Mouse (Mus musculus) neural tube, embryonic 13.5 days (tissue): ENCODE measurements around the gene Iqschfp. TPM values are rescaled to one million over a fixed set of nuclear protein-coding genes. Genes with fewer than 3 reads are reported as not detected.

Source experiments
- ATAC-seq: fragments of 200-750 bp; cut with Nextera tagmentation; 2 replicates; pipeline ENCODE4 v1.8.0; 2017; ENCODE audit warnings: low read depth, mild to moderate bottlenecking, moderate TSS enrichment, moderate library complexity
- H3K27ac ChIP-seq: fragments of 300-500 bp; sonication (generic); replicated peaks from 2 replicates; pipeline ENCODE4 v1.5.1; 2015; ENCODE audit warnings: moderate library complexity, mild to moderate bottlenecking, inconsistent platforms
- H3K27me3 ChIP-seq: fragments of 300-500 bp; sonication (generic); 2 replicates; pipeline ENCODE4 v1.6.1; 2015; ENCODE audit warnings: mild to moderate bottlenecking, inconsistent platforms
- H3K36me3 ChIP-seq: fragments of 300-500 bp; sonication (generic); 2 replicates; pipeline ENCODE4 v1.6.1; 2015; ENCODE audit warnings: mild to moderate bottlenecking, inconsistent platforms
- H3K4me1 ChIP-seq: fragments of 300-500 bp; sonication (generic); replicated peaks from 2 replicates; pipeline ENCODE4 v1.6.1; 2015; ENCODE audit warnings: inconsistent platforms
- H3K4me2 ChIP-seq: fragments of 300-500 bp; sonication (generic); 2 replicates; pipeline ENCODE4 v1.6.1; 2015; ENCODE audit warnings: inconsistent platforms, mild to moderate bottlenecking, moderate library complexity
- H3K4me3 ChIP-seq: fragments of 300-500 bp; sonication (generic); 2 replicates; pipeline ENCODE4 v1.5.1; 2015; ENCODE audit warnings: mild to moderate bottlenecking, inconsistent platforms
- H3K9ac ChIP-seq: fragments of 300-500 bp; sonication (generic); 2 replicates; pipeline ENCODE4 v1.6.1; 2015; ENCODE audit warnings: moderate library complexity, mild to moderate bottlenecking, inconsistent platforms
- H3K9me3 ChIP-seq: fragments of 300-500 bp; sonication (generic); 2 replicates; pipeline ENCODE4 v1.6.1; 2016; ENCODE audit warnings: inconsistent platforms
- WGBS: fragments of 180-500 bp; shearing (Covaris S2); methylation state at CpG from one replicate; pipeline ENCODE4 v1.1.7; 2015; 5-methylcytosine and 5-hydroxymethylcytosine counted together
- polyA plus RNA-seq: library from polyadenylated mRNA; unstranded; fragments of >200 nt; fragmentation: Nextera tagmentation; extraction: Ambion mirVana; gene quantifications from 2 replicates; pipeline ENCODE4 v1.2.1, GENCODE M21; 2015

Gene Iqschfp
- polyA plus RNA-seq, 1 experiment from 2014 or later, result 4.1 TPM

DNA sequence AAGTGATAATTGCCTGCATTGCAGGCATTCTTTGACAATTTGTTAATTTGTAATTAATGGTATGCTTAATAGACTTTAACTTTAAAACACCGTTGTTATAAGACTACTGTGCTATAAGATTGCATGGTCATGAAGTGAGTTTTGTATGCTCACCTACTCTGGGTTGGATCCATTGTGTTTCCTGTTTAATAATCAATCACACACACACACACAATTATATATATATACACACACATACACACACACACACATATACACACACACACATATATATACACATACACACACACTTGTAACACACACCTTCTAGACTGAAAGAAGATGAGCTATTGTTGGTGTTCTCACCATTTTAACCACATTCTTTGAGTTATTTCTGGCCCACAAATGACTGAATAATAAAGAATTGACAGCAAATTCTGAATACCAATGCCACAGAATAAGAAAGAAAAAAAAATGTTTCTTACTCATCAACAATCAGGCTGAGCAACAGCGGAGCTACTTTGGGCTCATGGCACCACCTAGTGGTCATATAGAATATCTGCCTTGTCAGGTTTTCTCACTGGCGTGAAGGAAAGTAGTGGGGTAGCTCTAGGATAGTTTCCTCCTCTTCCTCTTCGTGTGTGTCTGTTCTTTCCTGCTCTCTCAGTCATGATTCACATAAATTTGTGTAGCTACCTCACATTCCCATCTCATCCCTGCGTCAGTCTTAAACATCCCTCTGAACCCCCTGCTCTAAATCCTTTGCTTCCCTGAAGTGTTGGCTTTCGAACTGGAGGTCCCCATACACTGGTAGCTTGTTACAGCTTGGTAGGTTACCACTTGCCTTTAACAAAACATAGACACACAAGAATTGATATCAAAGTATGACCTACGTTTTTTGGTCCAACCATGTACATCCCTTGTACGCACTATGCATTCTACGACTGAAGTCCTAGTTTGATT lies 153.7 kb downstream of the Iqschfp start:
- peaks cover 6% of the 10 kb centered on the region; the same call in 1 of the 2 replicates for H3K27me3 ChIP-seq
- no peak overlapping the region for H3K4me3 ChIP-seq
- no peak overlapping the region for H3K27ac ChIP-seq
- H3K4me2 ChIP-seq, result no peak overlapping the region
- no peaks in the 10 kb centered on the region for H3K9me3 ChIP-seq
- ATAC-seq, result peak; percentile 71
- no peaks in the 10 kb centered on the region for H3K36me3 ChIP-seq
- H3K9ac ChIP-seq, result no peak overlapping the region
- H3K4me1 ChIP-seq, result peaks cover 15% of the 10 kb centered on the region
- WGBS, result 49% methylated on average over 9 of the region's 9 CpGs

DNA sequence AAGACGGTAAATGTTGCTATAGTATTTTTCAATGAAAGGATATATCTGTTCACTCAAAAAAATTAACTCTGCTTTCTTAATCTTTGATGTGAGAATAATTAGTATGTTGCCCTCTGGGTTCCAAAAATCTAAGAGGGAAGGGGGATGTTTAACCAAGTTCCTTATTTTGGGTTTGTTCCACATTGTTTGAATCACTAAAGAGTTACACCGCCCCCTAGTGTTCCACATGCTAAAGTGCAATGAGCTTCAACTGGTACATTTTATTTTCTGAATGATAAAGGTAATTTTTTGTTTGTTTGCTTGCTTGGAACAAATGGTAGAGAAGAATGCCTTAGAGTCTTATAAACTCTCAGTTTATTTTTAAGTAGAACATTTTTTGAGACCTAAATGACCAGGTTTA lies 161.5 kb downstream of the Iqschfp start:
- H3K27ac ChIP-seq, result no peak overlapping the region
- no peaks in the 10 kb centered on the region for H3K9me3 ChIP-seq
- H3K4me1 ChIP-seq, result no peaks in the 10 kb centered on the region
- no peak overlapping the region for H3K9ac ChIP-seq
- no peak for ATAC-seq
- no peak overlapping the region for H3K4me2 ChIP-seq
- 48% methylated on average over 2 of the region's 2 CpGs for WGBS
- H3K4me3 ChIP-seq, result no peak overlapping the region
- no peaks in the 10 kb centered on the region for H3K27me3 ChIP-seq
- no peaks in the 10 kb centered on the region for H3K36me3 ChIP-seq

DNA sequence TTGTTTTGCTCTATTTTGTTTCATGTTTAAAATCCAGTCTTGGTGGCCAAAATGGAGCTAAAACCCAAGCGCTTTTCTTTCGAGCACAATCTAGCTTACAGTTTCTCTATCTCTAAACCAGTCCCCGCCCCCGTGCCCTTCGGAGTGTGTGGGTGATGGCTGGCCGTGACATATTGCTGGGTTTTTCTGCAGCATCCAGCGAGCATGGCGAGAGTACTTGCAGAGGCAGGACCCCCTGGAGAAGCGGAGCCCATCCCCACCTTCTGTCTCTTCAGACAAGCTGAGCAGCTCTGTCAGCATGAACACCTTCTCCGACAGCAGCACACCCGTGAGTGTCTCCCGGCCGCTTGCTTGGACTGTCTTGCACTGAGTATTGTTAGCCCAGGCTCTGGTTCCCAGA lies 163.0 kb downstream of the Iqschfp start:
- H3K4me2 ChIP-seq, result no peak overlapping the region
- no peak for ATAC-seq
- no peaks in the 10 kb centered on the region for H3K9me3 ChIP-seq
- no peaks in the 10 kb centered on the region for H3K27me3 ChIP-seq
- no peaks in the 10 kb centered on the region for H3K4me1 ChIP-seq
- H3K9ac ChIP-seq, result no peak overlapping the region
- no peak overlapping the region for H3K27ac ChIP-seq
- WGBS, result 69% methylated on average over 13 of the region's 13 CpGs
- H3K4me3 ChIP-seq, result no peak overlapping the region
- H3K36me3 ChIP-seq, result no peaks in the 10 kb centered on the region

DNA sequence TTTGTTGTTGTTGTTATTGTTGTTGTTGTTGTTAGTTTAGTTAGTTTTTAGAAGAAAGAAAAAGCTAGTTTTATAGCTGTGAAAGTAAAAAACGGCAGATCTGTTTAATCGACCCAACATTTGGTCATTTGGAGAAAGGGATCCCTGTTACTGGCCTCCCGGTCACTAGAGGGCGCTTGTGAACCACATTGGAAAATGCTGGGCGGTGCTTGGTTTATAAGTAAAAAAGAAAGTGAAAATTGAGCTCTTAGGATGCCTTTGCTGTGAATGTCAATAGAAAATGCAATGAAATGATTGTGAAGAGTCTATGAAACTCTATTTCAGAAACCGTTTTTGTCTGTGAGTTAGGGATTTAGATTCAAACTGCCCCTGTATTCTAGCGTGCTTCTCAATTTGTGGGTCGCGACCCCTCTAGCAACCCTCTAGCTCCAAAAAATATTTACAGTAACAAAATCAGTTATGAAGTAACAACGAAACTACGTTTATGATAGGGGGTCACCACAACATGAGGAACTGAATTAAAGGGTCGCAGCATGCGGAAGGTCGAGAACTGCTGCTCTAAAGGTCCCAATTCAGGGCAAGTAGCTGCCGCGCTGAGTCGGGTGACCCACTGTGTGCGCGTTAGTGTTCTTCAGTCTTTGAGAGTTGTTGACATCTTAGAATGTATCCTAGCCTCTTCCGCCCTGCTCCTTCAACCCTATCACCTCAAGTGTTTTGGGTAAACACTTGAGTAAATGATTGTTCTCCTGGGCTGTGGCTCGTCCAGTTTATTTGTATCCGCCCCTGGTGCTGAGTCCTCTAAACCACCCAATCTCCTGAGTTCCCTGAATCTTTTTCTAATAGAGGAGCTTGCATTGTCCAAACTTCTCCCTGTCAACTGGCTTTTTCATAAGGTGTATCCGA lies 164.6 kb downstream of the Iqschfp start:
- Histone ChIP-seq H3K36me3 (no peaks in the 10 kb centered on the region), H3K27ac (no peak overlapping the region), H3K27me3 (0 out of 2 replicates have a peak, but pooled peaks cover 1% of the 10 kb centered on the region), H3K9me3 (no peaks in the 10 kb centered on the region), H3K4me2 (peak overlapping the region; percentile 21), H3K4me3 (no peak overlapping the region; the same call in 1 of the 2 replicates), H3K4me1 (no peaks in the 10 kb centered on the region), H3K9ac (no peak overlapping the region)
- 54% methylated on average over 23 of the region's 23 CpGs for WGBS
- no peak for ATAC-seq

DNA sequence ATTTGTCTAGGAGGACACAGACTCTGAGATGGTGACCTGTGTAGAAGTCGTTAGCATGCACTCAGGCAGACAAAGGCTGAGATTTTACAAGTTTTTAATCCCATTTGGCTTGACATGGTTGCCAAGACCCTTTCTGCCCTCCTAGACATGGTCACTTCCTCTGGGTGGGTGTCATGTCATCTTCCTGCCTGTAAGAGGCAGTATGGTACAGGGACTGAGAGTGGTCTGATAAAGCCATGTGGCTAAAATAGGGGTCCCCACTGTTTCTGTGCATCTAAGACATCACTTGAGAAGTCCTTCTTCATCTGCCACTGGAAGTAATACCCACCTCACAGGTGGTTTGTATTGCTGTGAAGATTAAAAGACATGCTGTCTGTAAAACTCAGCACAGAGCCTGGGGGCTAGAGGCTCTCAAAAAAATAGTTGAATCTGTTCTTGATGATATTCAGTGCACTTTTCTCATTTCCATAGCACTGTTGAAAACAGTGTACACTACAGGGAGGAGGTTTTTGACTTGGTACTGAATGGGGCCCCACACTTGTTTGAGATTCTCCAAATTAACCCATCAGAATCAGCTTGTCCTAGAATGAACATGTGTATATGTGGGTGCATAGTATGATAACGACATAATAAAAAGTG lies 167.2 kb downstream of the Iqschfp start:
- H3K27ac ChIP-seq, result no peak overlapping the region
- 0 out of 2 replicates have a peak, but pooled peaks cover 2% of the 10 kb centered on the region for H3K27me3 ChIP-seq
- ATAC-seq, result peak; percentile 64; the same call in 1 of the 2 replicates
- no peaks in the 10 kb centered on the region for H3K36me3 ChIP-seq
- H3K4me1 ChIP-seq, result no peaks in the 10 kb centered on the region
- H3K4me3 ChIP-seq, result no peak overlapping the region
- no peak overlapping the region for H3K9ac ChIP-seq
- WGBS, result 54% methylated on average over 2 of the region's 2 CpGs
- H3K4me2 ChIP-seq, result no peak overlapping the region
- no peaks in the 10 kb centered on the region for H3K9me3 ChIP-seq

DNA sequence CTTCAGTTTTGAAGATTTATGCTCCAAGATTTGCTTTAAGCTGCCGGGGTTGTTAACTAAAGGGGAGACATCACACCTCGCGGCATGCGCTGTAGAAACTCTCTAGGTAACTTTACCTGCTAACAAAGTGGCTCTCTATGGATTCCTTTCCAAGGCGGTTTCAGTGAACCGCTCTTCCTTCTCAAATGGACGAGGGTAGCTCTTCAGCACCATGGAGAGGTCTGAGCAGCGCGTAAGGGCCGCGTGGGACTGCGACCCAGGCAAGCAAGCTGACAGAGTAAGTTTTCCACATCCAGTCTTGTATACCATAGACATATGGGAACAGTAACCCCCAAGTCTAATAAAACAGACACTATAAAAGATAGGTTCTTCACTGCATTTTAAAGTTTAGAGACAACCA lies 172.7 kb downstream of the Iqschfp start, which contains the start of gene Schip1:
TSS of gene Schip1 (plus strand) at position 72 of the 400 bp plus-strand sequence.
- Histone ChIP-seq H3K4me2 (no peak within 1 kb of the TSS), H3K27ac (no peak within 1 kb of the TSS), H3K4me3 (no peak within 1 kb of the TSS), H3K27me3 (0 out of 2 replicates have a peak, but pooled peaks cover 2% of the 10 kb centered on the region), H3K9ac (no peak within 1 kb of the TSS), H3K36me3 (no peaks in the 10 kb centered on the region), H3K9me3 (no peaks in the 10 kb centered on the region), H3K4me1 (no peaks in the 10 kb centered on the region)
- ATAC-seq, result no peak
- 40% methylated on average over 12 of the region's 12 CpGs for WGBS

DNA sequence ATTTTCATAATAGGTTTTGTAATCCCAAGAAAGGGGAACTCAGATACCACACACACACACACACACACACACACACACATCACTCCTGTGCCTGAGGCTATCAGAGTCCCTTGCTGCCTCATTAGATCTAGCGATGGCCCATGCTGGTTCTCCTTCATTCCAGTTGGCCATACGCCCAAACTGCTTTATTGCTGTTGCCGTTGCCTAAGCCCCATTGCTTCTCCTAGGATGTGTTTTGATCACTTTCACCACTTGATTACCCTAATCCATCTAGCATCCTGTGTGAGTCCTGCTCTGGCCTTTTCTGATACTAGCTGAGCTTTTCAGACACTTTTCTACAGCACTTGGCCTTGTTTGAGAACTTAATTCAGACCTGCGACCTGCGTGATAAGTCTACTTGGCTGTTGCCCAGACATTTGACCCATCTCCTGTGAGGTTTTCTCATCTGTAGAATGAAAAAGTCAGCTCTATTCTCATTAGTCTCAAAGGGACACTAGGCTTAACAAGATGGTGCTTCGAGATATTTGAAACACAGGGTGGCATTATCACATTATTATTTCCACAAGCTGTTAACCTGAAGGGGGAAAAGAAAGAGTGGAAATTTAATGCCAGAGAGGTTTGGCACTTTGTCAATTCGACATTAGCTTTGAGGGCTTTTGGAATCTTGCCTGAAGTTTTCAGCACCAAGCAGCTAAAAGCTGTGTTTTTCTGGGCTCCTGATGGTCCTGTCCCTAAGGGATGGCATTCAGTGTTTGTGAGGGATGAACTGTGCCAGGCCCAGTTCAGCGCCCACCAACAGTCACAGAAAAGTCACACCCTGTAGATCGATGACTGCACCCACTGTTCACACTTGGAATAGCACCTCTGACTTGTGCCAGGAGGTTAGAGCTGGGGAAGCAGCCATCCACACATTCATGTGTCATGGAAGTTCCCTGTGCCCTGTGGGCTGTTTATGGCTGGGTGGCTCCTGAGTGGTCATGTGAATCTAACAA lies 179.7 kb downstream of the Iqschfp start:
- Histone ChIP-seq H3K9me3 (no peaks in the 10 kb centered on the region), H3K4me3 (no peak overlapping the region), H3K4me2 (no peak overlapping the region), H3K4me1 (peaks cover 12% of the 10 kb centered on the region), H3K9ac (no peak overlapping the region), H3K27me3 (no peaks in the 10 kb centered on the region), H3K27ac (peak overlapping the region; percentile 68), H3K36me3 (no peaks in the 10 kb centered on the region)
- WGBS, result 47% methylated on average over 9 of the region's 9 CpGs
- peak; percentile 88 for ATAC-seq

DNA sequence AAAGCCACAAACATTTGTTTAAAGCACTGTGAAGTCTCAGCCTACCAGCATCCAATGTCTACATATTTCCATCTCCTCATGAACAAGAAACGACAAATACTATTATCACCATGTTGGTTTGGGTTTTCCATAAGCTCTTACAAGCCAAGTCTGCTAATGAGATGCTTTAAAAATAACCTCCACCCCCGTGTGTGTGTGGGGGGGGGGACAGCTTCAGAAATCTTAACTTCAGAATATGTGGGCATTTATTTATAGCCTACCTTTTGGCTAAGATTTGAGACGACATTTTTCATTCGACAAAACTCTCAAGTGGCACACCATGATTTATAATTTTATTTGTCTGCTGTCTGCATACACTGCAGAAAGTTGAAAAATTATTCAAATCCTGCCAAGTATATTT lies 185.4 kb downstream of the Iqschfp start:
- Histone ChIP-seq H3K4me2 (no peak overlapping the region), H3K4me1 (0 out of 2 replicates have a peak, but pooled peaks cover under 1% of the 10 kb centered on the region), H3K27ac (no peak overlapping the region), H3K9ac (no peak overlapping the region), H3K9me3 (no peaks in the 10 kb centered on the region), H3K27me3 (no peaks in the 10 kb centered on the region), H3K36me3 (no peaks in the 10 kb centered on the region), H3K4me3 (no peak overlapping the region)
- no peak for ATAC-seq
- WGBS, result 65% methylated on average over 4 of the region's 4 CpGs

DNA sequence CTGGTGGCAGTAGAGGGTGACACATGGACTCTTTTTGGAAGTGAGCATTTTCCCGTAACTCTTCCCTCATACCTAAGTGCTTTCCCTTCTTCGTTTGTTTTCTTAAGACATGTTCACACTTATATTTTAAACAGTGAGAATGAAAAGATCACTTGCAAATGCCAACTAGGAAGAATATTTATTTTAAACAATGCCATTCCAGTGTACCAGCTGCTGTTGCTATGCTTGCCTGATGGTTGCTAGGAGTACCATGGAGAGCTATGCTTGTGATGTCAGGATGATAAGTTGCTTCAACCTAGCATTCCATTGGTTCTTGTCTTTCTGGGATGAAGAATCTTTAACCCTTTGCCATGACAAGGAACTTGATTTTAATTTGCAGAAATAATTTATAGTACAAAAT lies 193.0 kb downstream of the Iqschfp start:
- Histone ChIP-seq H3K9me3 (no peaks in the 10 kb centered on the region), H3K27me3 (no peaks in the 10 kb centered on the region), H3K4me1 (no peaks in the 10 kb centered on the region; the same call in 1 of the 2 replicates), H3K4me3 (no peak overlapping the region), H3K4me2 (no peak overlapping the region), H3K27ac (no peak overlapping the region), H3K36me3 (no peaks in the 10 kb centered on the region), H3K9ac (no peak overlapping the region)
- 46% methylated on average over 2 of the region's 2 CpGs for WGBS
- ATAC-seq, result no peak

DNA sequence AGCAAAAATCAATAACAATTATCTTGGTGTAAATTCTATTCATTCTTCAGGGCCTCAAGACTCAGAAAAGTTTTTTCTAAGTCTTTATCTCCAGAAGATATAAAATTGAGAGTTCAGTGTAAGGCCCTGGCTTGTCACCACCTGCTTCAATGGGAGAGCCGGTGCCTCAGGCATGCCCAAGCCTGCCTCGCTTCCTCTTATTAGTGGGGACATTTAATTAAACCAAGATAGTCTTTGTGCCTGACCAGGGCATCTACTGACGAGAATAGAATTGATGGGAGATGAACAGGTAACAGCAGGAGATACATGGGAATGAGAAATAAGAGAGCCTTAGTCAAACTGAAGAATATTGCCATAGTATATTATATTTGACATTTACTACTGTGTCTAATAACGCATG lies 200.1 kb downstream of the Iqschfp start:
- no peak overlapping the region for H3K9ac ChIP-seq
- no peak overlapping the region for H3K27ac ChIP-seq
- no peaks in the 10 kb centered on the region for H3K36me3 ChIP-seq
- no peak overlapping the region for H3K4me3 ChIP-seq
- no peaks in the 10 kb centered on the region for H3K27me3 ChIP-seq
- WGBS, result 45% methylated on average over 4 of the region's 4 CpGs
- peaks cover 11% of the 10 kb centered on the region for H3K4me1 ChIP-seq
- H3K9me3 ChIP-seq, result no peaks in the 10 kb centered on the region
- peak; percentile 69 for ATAC-seq
- no peak overlapping the region for H3K4me2 ChIP-seq
